Mouse (Mus musculus) heart, embryonic 15.5 days (tissue): ENCODE measurements around the gene Mgam. TPM values are rescaled to one million over a fixed set of nuclear protein-coding genes. Genes with fewer than 3 reads are reported as not detected.
"Not testable (repeated sequence)": the region's sequence is repeated elsewhere in the genome, so short reads cannot be mapped to it uniquely, and the experiment has no call there.

Experiments
- ATAC-seq: fragments of 200-750 bp; cut with Nextera tagmentation; replicated peaks from 2 replicates; pipeline ENCODE4 v1.8.0; 2017; ENCODE audit warnings: low read depth, moderate TSS enrichment; ENCODE audit not compliant: insufficient number of reproducible peaks, insufficient read depth, low FRiP score
- H3K27ac ChIP-seq: fragments of 300-500 bp; sonication (generic); 2 replicates; pipeline ENCODE4 v1.5.1; 2015; ENCODE audit warnings: mild to moderate bottlenecking, inconsistent platforms
- H3K27me3 ChIP-seq: fragments of 300-500 bp; sonication (generic); 2 replicates; pipeline ENCODE4 v1.6.1; 2015; ENCODE audit warnings: inconsistent platforms
- H3K36me3 ChIP-seq: fragments of 300-500 bp; sonication (generic); 2 replicates; pipeline ENCODE4 v1.6.1; 2015; ENCODE audit warnings: mild to moderate bottlenecking, inconsistent platforms
- H3K4me1 ChIP-seq: fragments of 300-500 bp; sonication (generic); replicated peaks from 2 replicates; pipeline ENCODE4 v1.6.1; 2015; ENCODE audit warnings: inconsistent platforms
- H3K4me2 ChIP-seq: fragments of 300-500 bp; sonication (generic); 2 replicates; pipeline ENCODE4 v1.6.1; 2015; ENCODE audit warnings: inconsistent platforms, mild to moderate bottlenecking, moderate library complexity
- H3K4me3 ChIP-seq: fragments of 300-500 bp; sonication (generic); 2 replicates; pipeline ENCODE4 v1.5.1; 2015; ENCODE audit warnings: mild to moderate bottlenecking, inconsistent platforms
- H3K9ac ChIP-seq: fragments of 300-500 bp; sonication (generic); 2 replicates; pipeline ENCODE4 v1.6.1; 2015; ENCODE audit warnings: mild to moderate bottlenecking, inconsistent platforms
- H3K9me3 ChIP-seq: fragments of 300-500 bp; sonication (generic); replicated peaks from 2 replicates; pipeline ENCODE4 v1.6.1; 2016; ENCODE audit warnings: inconsistent platforms
- WGBS: fragments of 180-500 bp; shearing (Covaris S2); methylation state at CpG from one replicate; pipeline ENCODE4 v1.1.7; 2015; ENCODE audit warnings: mixed read lengths; 5-methylcytosine and 5-hydroxymethylcytosine counted together
- polyA plus RNA-seq: library from polyadenylated mRNA; unstranded; fragments of >200 nt; fragmentation: Nextera tagmentation; extraction: Ambion mirVana; gene quantifications from 2 replicates; pipeline ENCODE4 v1.2.1, GENCODE M21; 2015

Gene Mgam
- polyA plus RNA-seq, 1 experiment from 2014 or later = 0.03 TPM

DNA sequence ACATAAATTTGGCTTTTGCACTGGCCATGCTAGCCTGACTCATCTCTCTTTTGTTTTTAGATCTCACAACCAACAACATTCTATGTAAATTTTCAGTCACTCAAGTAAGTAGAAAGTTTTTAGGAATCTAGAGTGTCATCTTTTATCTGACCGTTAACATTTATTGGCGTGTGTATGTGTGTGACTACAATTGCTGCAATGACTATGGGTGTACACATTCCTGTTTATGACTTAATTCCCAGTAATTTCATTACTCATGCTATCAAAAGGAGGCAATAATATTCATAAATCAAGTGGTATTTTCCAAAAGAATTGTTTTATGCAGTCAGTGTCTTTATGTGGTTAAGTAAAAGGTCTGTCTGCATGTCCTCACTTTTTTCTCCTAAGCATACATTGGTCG is 110.9 kb downstream of the Mgam start:
- Histone ChIP-seq H3K4me1 (no peaks in the 10 kb centered on the region), H3K4me2 (no peak overlapping the region), H3K27ac (no peak overlapping the region), H3K36me3 (no peaks in the 10 kb centered on the region), H3K9me3 (no peaks in the 10 kb centered on the region), H3K9ac (no peak overlapping the region), H3K4me3 (no peak overlapping the region), H3K27me3 (no peaks in the 10 kb centered on the region)
- ATAC-seq = no peak
- 83% methylated on average over 3 of the region's 3 CpGs for WGBS

DNA sequence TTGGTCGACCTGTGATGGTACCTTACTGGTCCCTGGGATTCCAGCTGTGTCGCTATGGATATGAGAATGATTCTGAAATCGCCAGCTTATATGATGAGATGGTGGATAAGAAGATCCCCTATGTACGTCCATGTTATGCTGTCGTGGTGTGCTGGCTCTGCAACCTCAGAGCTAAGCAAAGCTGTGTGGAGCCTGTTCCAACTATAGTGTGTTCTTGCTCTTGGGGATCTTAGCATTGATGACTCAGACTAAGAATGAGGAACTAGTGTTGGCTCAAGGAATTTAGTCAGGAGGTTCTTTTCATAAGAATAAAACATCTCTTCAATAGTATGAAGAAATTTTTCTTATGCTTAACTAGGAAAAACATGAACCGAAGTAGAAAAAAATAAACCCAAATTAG is 120.4 kb downstream of the Mgam start:
- H3K4me1 ChIP-seq, H3K27me3 ChIP-seq, H3K36me3 ChIP-seq, ATAC-seq, H3K9ac ChIP-seq, H3K9me3 ChIP-seq, H3K27ac ChIP-seq, H3K4me3 ChIP-seq, H3K4me2 ChIP-seq: not testable (repeated sequence)
- WGBS = 72% methylated on average over 6 of the region's 6 CpGs

DNA sequence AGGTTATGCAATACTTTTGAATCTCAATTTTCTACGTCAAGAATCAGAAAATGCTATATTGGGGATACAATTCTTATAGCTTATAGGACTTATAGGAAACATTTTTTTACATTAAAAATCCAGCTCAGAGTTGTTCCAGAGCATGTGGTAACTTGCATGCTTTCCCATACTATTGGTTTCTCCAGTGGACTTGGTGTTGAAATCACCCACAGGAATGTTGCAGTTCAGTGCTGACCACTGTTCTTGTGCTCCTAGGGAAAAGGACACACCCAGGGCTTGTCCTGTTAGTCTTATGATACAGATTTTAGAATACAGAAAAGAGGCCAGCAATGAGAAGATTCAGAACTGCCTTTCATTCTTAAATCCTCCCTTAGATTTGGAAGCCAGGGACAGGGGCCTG is 127.3 kb downstream of the Mgam start:
- Histone ChIP-seq H3K27me3 (no peaks in the 10 kb centered on the region), H3K4me2 (no peak overlapping the region), H3K4me1 (no peaks in the 10 kb centered on the region), H3K9ac (no peak overlapping the region), H3K9me3 (no peaks in the 10 kb centered on the region), H3K27ac (no peak overlapping the region), H3K36me3 (no peaks in the 10 kb centered on the region), H3K4me3 (no peak overlapping the region)
- ATAC-seq = no peak
- 73% methylated on average over 1 of the region's 1 CpGs for WGBS

DNA sequence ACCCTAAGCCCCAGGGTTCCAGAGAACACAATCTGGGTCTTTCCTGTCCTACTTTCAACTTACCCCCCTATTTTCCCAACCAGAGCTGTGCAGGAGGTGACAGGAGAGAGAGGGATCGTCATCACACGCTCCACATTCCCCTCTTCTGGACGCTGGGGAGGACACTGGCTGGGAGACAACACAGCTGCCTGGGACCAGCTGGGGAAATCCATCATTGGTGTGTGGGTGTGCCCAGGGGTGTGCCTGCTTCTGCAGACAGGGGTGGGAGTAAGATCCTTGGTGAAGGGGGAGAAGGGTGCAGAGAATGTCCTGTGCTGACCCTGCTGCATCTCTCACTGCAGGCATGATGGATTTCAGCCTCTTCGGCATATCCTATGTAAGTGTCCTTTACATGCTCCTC is 128.7 kb downstream of the Mgam start:
- WGBS = 58% methylated on average over 4 of the region's 4 CpGs
- H3K4me3 ChIP-seq, H3K9ac ChIP-seq, H3K9me3 ChIP-seq, ATAC-seq, H3K36me3 ChIP-seq, H3K4me1 ChIP-seq, H3K4me2 ChIP-seq, H3K27me3 ChIP-seq, H3K27ac ChIP-seq: not testable (repeated sequence)

DNA sequence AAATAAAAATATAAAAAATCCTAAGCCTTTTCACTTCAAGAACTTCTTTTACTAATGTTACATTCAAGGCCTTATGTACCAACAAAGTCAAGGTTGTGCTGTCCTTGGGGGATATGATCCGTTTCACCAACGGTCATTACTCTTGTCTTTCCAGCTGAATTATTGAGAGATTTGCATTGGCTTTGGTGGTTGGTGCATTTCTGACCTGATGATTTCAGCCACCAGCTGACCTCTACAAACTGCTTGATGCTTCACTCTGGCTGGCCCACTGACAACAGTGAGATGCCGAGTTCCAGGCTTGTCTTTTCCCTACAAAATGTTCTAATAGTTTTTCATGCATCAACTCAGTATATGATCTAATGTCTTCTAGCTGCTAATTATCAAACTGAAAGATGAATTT is 146.0 kb downstream of the Mgam start:
- Histone ChIP-seq H3K36me3 (no peaks in the 10 kb centered on the region), H3K9me3 (no peaks in the 10 kb centered on the region), H3K9ac (no peak overlapping the region), H3K4me3 (no peak overlapping the region), H3K27me3 (no peaks in the 10 kb centered on the region), H3K4me2 (no peak overlapping the region), H3K4me1 (no peaks in the 10 kb centered on the region), H3K27ac (no peak overlapping the region)
- no peak for ATAC-seq
- WGBS = 81% methylated on average over 3 of the region's 3 CpGs

DNA sequence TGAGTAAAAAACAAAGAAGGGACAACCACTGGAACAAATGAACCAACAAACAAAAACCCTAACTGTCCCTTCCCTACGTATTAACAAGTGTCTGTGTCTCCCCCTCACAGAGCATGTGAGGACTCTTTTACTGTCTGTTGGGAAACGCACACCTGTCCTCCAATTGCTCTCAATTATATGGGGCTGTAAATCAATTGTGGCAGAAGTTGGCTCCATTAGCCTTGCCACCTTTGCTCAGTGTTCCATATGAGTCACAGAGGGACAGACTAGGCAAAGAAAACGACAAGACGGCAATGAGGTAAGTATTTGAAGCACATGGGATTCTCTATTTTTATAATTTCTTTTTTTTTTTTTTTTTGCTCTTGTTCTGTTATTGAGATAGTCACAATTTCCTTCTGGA is 149.8 kb downstream of the Mgam start:
- ATAC-seq = no peak
- WGBS = 74% methylated on average over 4 of the region's 4 CpGs

DNA sequence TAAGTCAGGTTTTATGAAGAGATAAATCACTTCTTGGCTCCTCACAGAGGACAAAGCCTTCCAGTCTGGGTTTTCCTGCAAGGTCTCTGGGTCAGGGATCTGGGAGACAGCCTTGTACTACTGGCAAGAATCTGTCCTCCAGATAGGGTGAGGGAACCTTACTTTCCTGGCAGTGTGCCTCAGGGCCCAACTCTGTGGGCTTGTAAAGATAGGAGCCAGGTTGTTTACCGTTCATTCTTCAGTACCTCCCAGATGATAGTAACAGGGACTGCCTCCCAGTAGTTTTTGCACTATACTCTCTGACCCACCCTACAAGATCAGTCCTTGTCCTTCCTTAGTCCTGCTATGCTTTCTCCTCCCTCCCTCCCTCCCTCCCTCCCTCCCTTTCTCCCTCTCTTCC is 155.0 kb downstream of the Mgam start:
- H3K36me3 ChIP-seq = no peaks in the 10 kb centered on the region
- 45% methylated on average over 1 of the region's 1 CpGs for WGBS

More for the DNA sequence above, 149.8 kb downstream of the Mgam start:
- H3K27me3 ChIP-seq = no peaks in the 10 kb centered on the region
- no peaks in the 10 kb centered on the region for H3K4me1 ChIP-seq
- H3K27ac ChIP-seq = no peak overlapping the region
- H3K4me3 ChIP-seq = no peak overlapping the region
- no peak overlapping the region for H3K9ac ChIP-seq
- no peak overlapping the region for H3K4me2 ChIP-seq
- no peaks in the 10 kb centered on the region for H3K36me3 ChIP-seq
- no peaks in the 10 kb centered on the region for H3K9me3 ChIP-seq

DNA sequence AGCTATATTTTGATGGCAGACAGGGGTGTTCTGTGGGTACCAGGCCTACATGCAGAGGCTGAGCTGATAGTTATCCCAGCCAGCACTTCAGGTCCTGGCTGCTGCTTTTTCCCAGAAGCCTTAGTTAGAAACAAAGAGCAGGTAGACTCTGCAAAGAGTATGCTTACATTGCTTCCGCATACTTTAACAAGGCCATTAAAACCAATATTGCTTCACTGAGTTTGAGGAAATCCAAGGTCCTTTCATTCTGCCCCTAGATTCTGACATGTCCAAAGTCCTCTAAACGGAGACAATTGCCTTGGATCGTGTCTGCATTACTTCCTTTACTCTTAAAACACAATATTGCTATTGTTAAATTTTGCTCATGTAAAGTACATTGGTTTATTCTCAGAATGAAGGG is 155.7 kb downstream of the Mgam start:
- Histone ChIP-seq H3K4me2 (no peak overlapping the region), H3K4me1 (no peaks in the 10 kb centered on the region), H3K9me3 (no peaks in the 10 kb centered on the region), H3K36me3 (no peaks in the 10 kb centered on the region), H3K27ac (no peak overlapping the region), H3K4me3 (no peak overlapping the region), H3K9ac (no peak overlapping the region), H3K27me3 (no peaks in the 10 kb centered on the region)
- no peak for ATAC-seq
- 81% methylated on average over 3 of the region's 3 CpGs for WGBS

More for the DNA sequence above, 155.0 kb downstream of the Mgam start:
- Histone ChIP-seq H3K4me2 (no peak overlapping the region), H3K4me3 (no peak overlapping the region), H3K27me3 (no peaks in the 10 kb centered on the region), H3K9me3 (no peaks in the 10 kb centered on the region), H3K9ac (no peak overlapping the region), H3K27ac (no peak overlapping the region), H3K4me1 (no peaks in the 10 kb centered on the region)
- no peak for ATAC-seq

DNA sequence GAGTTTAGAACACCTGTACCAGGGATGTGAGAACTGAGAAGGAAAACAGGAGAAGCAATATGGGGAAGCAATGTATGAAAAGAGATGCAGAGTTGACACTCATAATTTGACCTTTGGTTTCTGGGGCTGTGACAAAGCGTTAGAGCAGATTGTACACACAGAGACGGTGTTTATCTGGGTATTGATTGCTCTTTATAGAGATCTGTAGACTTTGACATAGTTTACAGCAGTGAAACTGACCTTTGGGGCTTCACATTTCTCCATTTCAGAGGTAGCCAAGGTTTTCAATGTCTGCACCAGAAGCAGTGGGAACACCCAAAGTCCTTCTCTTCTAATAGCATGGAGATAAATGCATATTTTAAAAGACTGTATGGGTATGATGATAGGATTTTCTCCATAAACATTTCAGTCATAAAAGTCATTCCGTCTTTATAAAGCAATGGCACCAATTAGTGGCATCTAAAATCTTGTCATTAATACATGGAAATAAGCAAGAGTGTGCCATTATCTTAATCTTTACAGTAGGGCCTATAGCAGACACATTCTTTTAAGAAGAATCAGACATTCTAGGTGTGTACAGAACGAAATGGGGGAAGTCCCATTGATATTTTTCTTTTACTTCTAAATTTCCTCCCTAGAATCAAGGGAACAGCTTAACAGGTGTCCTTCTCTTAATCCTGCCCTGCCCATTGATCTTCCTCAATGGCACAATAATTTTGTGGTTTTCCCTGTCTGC is 166.6 kb downstream of the Mgam start:
- H3K9me3 ChIP-seq = no peaks in the 10 kb centered on the region
- WGBS = 60% methylated on average over 4 of the region's 4 CpGs
- no peaks in the 10 kb centered on the region for H3K36me3 ChIP-seq
- H3K27ac ChIP-seq = no peak overlapping the region
- H3K4me1 ChIP-seq = no peaks in the 10 kb centered on the region
- ATAC-seq = no peak
- no peak overlapping the region for H3K4me3 ChIP-seq
- no peak overlapping the region for H3K9ac ChIP-seq
- H3K27me3 ChIP-seq = no peaks in the 10 kb centered on the region
- no peak overlapping the region for H3K4me2 ChIP-seq

DNA sequence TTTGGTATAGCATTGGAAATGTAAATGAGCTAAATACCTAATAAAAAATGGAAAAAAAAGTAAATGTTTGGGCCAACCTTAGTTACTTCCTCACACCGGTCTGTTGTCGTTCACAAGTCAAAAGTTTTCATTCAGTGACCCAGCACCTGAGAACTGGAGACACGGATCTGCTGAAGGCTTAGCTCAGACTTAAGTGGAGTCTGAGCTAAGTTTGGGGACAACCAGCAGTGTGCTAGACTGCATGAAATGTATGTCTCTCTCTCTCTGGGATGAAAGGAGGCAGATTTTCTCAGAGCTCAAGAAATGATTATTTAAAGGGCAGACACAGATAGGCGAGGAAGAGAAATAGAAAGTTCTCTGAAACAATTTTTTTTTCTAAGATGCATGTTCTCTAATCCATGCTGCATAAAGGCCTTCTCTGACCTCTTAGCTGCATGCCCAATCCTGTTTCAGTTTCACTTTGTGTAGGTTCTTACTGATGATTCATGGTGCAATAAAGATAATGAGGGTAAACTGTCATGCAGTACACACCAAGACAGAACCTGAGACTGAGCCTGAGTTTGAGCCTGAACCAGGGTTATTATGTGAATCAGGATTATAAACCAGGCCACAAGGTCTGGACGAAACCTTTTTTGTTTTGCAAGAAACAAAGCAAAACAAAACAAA is 189.7 kb downstream of the Mgam start:
- Histone ChIP-seq H3K9me3 (no peaks in the 10 kb centered on the region), H3K9ac (no peak overlapping the region), H3K36me3 (no peaks in the 10 kb centered on the region), H3K27me3 (no peaks in the 10 kb centered on the region), H3K4me1 (no peaks in the 10 kb centered on the region), H3K27ac (no peak overlapping the region), H3K4me3 (no peak overlapping the region), H3K4me2 (no peak overlapping the region)
- ATAC-seq = no peak
- WGBS = 78% methylated on average over 5 of the region's 5 CpGs
